In the genomic region with DNA sequence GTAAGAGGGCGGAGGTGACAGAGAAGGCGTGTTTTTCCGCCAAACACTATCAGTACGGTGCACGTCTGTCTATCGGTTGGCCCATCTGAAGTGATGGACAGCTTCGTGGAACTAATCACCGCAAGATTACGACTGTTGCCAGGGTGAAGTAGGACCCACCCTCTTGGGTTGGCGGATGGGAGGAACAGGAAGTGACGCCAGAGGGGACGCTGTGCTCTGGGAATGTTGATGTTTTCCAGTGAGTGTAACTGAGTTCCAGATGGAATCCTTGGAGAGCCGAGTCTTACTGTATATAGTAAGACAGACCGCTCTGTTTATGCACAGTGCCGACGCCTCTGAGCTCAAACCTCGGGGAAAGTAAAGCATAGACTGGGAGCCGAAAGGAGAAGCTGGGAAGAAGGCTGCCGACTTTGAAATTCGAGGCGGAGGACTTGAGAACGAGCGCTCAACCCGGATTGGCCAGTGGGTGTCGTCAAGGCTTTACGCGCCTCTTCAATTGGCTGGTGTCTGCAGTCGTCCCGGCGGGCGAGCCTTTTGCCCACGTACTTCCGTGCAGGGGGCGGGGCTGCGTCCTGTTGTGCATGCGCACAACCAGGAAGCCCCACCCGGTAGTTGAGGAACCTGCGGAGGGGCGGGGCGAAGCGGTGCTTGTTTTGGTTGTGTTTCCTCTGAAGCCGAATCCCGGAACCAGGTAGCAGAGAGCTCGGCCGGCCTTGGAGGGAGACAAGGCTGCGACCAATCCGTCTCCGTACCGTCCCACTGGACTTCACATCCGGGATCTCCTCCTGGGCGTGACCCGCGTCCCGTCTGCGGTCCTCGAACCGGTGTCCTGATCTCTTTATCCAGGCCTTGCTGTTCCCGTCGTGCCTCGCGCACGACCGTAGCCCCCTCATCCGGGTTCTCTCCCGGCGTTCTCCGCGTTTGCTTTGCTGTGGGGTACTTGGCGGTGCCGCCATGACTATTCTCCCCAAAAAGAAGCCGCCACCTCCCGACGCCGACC, we compare ENCODE assay signal across 8 mouse cellular contexts. TPM values are rescaled to one million over a fixed set of nuclear protein-coding genes. Genes with fewer than 3 reads are reported as not detected.
DNase-seq lines count a peak whose midpoint lies in the region; ATAC-seq and TF ChIP-seq lines count a peak whose summit lies in the region.

A gene (plus strand): TSS at position 202 of the 1,000 bp plus-strand sequence.

- TF ChIP-seq POLR2A in olfactory bulb, adult 2 months (IDR thresholded peaks at IDR 0.05; ENCODE audit: insufficient read depth, low read depth, low read length): no peak
- 0 out of 2 replicates have a peak, but pooled peaks have one; percentile 34 for TF ChIP-seq POLR2A in thymus, adult 2 months (IDR thresholded peaks at IDR 0.05; ENCODE audit: control insufficient read depth, extremely low read depth, insufficient read depth, low read length, poor library complexity)

- DNase-seq in G1E (ENCODE audit: low spot score): peak; percentile 71
- peak; percentile 91 to 96 for DNase-seq in cerebellum, adult 18-20 months
- DNase-seq in heart, postnatal 36 days: peak; percentile 90
- peak; percentile 90 to 95 for DNase-seq in layer of hippocampus, adult 2 months (ENCODE audit: low spot score in 2 of 2)
- peak; percentile 96 for DNase-seq in lung, embryonic 14.5 days
- peak; percentile 93 for DNase-seq in thymus, adult 2 months

- 19% methylated on average over 72 of the region's 74 CpGs for WGBS in forebrain, embryonic 16.5 days
- WGBS in lung, embryonic 14.5 days: 7% methylated on average over 62 of the region's 74 CpGs
- 20% methylated on average over 74 of the region's 74 CpGs for WGBS in olfactory bulb, adult 2 months
- 2% methylated on average over 66 of the region's 74 CpGs for WGBS in thymus, adult 2 months

- H3K9me3 ChIP-seq in G1E (replicated peaks): no peaks in the 10 kb centered on the region
- no peaks in the 10 kb centered on the region for H3K9me3 ChIP-seq in forebrain, embryonic 16.5 days (ENCODE audit: control insufficient read depth, low read length)
- H3K9me3 ChIP-seq in lung, embryonic 14.5 days (ENCODE audit: low read depth, low read length): no peaks in the 10 kb centered on the region

- H3K4me1 ChIP-seq in G1E (ENCODE audit: insufficient read depth, low read depth, low read length): peaks cover 35% of the 10 kb centered on the region; the same call in 1 of the 2 replicates
- H3K4me1 ChIP-seq in forebrain, embryonic 16.5 days (replicated peaks; ENCODE audit: control insufficient read depth, insufficient read depth, low read length): peaks cover 21% of the 10 kb centered on the region
- H3K4me1 ChIP-seq in lung, embryonic 14.5 days (ENCODE audit: insufficient read depth): no peaks in the 10 kb centered on the region; the same call in 1 of the 2 replicates
- no peaks in the 10 kb centered on the region for H3K4me1 ChIP-seq in olfactory bulb, adult 2 months (ENCODE audit: control insufficient read depth, insufficient read depth, low read length)
- H3K4me1 ChIP-seq in thymus, adult 2 months (replicated peaks; ENCODE audit: control insufficient read depth, insufficient read depth, low read length): 0 out of 2 replicates have a peak, but pooled peaks cover 8% of the 10 kb centered on the region

- H3K4me3 ChIP-seq in G1E (ENCODE audit: low read depth, low read length): peak within 1 kb of the TSS; percentile 78
- peak within 1 kb of the TSS; percentile 70 for H3K4me3 ChIP-seq in forebrain, embryonic 16.5 days (replicated peaks; ENCODE audit: low read length)
- peak within 1 kb of the TSS; percentile 68 for H3K4me3 ChIP-seq in layer of hippocampus, adult 2 months
- peak within 1 kb of the TSS; percentile 72 for H3K4me3 ChIP-seq in lung, embryonic 14.5 days (ENCODE audit: low read depth, low read length)
- H3K4me3 ChIP-seq in olfactory bulb, adult 2 months (ENCODE audit: insufficient read depth, low read depth, low read length): peak within 1 kb of the TSS; percentile 68
- H3K4me3 ChIP-seq in thymus, adult 2 months (ENCODE audit: control insufficient read depth, insufficient read depth, low read length): peak within 1 kb of the TSS; percentile 96

- peak within 1 kb of the TSS; percentile 91 for H3K27ac ChIP-seq in forebrain, embryonic 16.5 days (ENCODE audit: low read length)
- H3K27ac ChIP-seq in layer of hippocampus, adult 2 months: peak within 1 kb of the TSS; percentile 95
- peak within 1 kb of the TSS; percentile 87 for H3K27ac ChIP-seq in lung, embryonic 14.5 days (ENCODE audit: low read depth)
- peak within 1 kb of the TSS; percentile 98 for H3K27ac ChIP-seq in olfactory bulb, adult 2 months (ENCODE audit: insufficient read depth, low read depth, low read length)
- H3K27ac ChIP-seq in thymus, adult 2 months (ENCODE audit: control insufficient read depth, insufficient read depth, low read length): peak within 1 kb of the TSS; percentile 89

- ATAC-seq in G1E (ENCODE audit: extremely low read depth, insufficient number of reproducible peaks, low FRiP score, poor library complexity, severe bottlenecking): peak; percentile 87
- ATAC-seq in forebrain, embryonic 16.5 days: peak; percentile 98
- peak; percentile 99 for ATAC-seq in lung, embryonic 14.5 days (ENCODE audit: insufficient read depth)

- peaks cover 29% of the 10 kb centered on the region for H3K36me3 ChIP-seq in G1E (replicated peaks)
- no peaks in the 10 kb centered on the region for H3K36me3 ChIP-seq in forebrain, embryonic 16.5 days (ENCODE audit: control insufficient read depth, insufficient read depth)
- H3K36me3 ChIP-seq in lung, embryonic 14.5 days (ENCODE audit: insufficient read depth): 0 out of 2 replicates have a peak, but pooled peaks cover 3% of the 10 kb centered on the region
- no peaks in the 10 kb centered on the region for H3K36me3 ChIP-seq in thymus, adult 2 months (ENCODE audit: control insufficient read depth, insufficient read depth, low read length)

- no peak for TF ChIP-seq CTCF in G1E (IDR thresholded peaks at IDR 0.05; ENCODE audit: low read depth, low read length)
- TF ChIP-seq CTCF in layer of hippocampus, adult 2 months (conservative IDR thresholded peaks at IDR 0.05): peak; percentile 19; the same call in 1 of the 2 replicates
- TF ChIP-seq CTCF in lung, embryonic 14.5 days (IDR thresholded peaks at IDR 0.05; ENCODE audit: low read depth): no peak
- no peak for TF ChIP-seq CTCF in olfactory bulb, adult 2 months (IDR thresholded peaks at IDR 0.05; ENCODE audit: insufficient read depth, low read depth, low read length)
- TF ChIP-seq CTCF in thymus, adult 2 months (IDR thresholded peaks at IDR 0.05; ENCODE audit: borderline replicate concordance, control insufficient read depth, extremely low read depth, insufficient read depth, low read length, poor library complexity): no peak

- intact Hi-C loops in heart, postnatal 36 days (cut with DNase I): no loop called here

- H3K4me2 ChIP-seq in forebrain, embryonic 16.5 days (ENCODE audit: low read length): peak within 1 kb of the TSS; percentile 72
- peak within 1 kb of the TSS; percentile 74 for H3K4me2 ChIP-seq in lung, embryonic 14.5 days

- H3K27me3 ChIP-seq in G1E (ENCODE audit: insufficient read depth, low read length): no peaks in the 10 kb centered on the region
- H3K27me3 ChIP-seq in forebrain, embryonic 16.5 days (replicated peaks; ENCODE audit: control insufficient read depth, insufficient read depth, low read length): no peaks in the 10 kb centered on the region
- no peaks in the 10 kb centered on the region for H3K27me3 ChIP-seq in lung, embryonic 14.5 days (ENCODE audit: insufficient read depth, low read length)
- no peaks in the 10 kb centered on the region for H3K27me3 ChIP-seq in thymus, adult 2 months (ENCODE audit: control insufficient read depth, insufficient read depth, low read length)

- H3K9ac ChIP-seq in forebrain, embryonic 16.5 days (replicated peaks; ENCODE audit: low read depth, low read length): peak within 1 kb of the TSS; percentile 75
- peak within 1 kb of the TSS; percentile 77 for H3K9ac ChIP-seq in lung, embryonic 14.5 days

RNA-seq across cellular contexts. Expression of the gene that starts here (rescaled TPM):
- total RNA-seq in G1E (2014; fragmentation: Nextera tagmentation): 68.1 and 71.8 TPM in 2 replicates
- 53.3 and 53.7 TPM in 2 replicates for total RNA-seq in G1E (2017)
- polyA plus RNA-seq in G1E (2012): 84.0 and 86.5 TPM in 2 replicates
- 49.9 and 54.1 TPM in 2 replicates for polyA plus RNA-seq in forebrain, embryonic 16.5 days (2015; fragmentation: Nextera tagmentation; extraction: Ambion mirVana)
- 10 to 100 TPM; 26.1 to 27.8 TPM for total RNA-seq in heart, postnatal 36 days (2021)
- 10 to 100 TPM; 82.6 to 83.8 TPM for total RNA-seq in layer of hippocampus, adult 2 months (2021)
- 29.9 and 31.7 TPM in 2 replicates for polyA plus RNA-seq in lung, embryonic 14.5 days (2014; fragmentation: Nextera tagmentation; extraction: Ambion mirVana)
- not detected in 2 replicates for polyA plus RNA-seq in olfactory bulb, adult 2 months (2012; ENCODE audit: insufficient read depth, insufficient read length, low replicate concordance, missing spikeins)
- polyA plus RNA-seq in thymus, adult 2 months (2012; rRNA removed): 112 TPM in 2 replicates

Comparison
In these comparisons a context has a peak if more than half of its experiments do, and no peak if none do; other contexts are left out.
1. Peak in every context shown above with its lines: DNase-seq, ATAC-seq, H3K4me3 ChIP-seq and H3K27ac ChIP-seq.